Mouse (Mus musculus) CH12.LX (cell line): ENCODE results near the gene Dhx58.

Experiments
- CTCF ChIP-seq, 2 experiments: IDR thresholded peaks in 1 of 2; conservative IDR thresholded peaks in 1 of 2; 2 replicates each; pipeline ENCODE4 v1.5.1; 2011 to 2012; ENCODE audit warnings: low read depth in 2 of 2, low read length in 2 of 2, improper control_type of control experiment in 1 of 2, inconsistent platforms in 1 of 2, mild to moderate bottlenecking in 1 of 2, moderate library complexity in 1 of 2
- E2F4 ChIP-seq: IDR thresholded peaks from 2 replicates; pipeline ENCODE4 v1.6.1; 2011; ENCODE audit warnings: low read depth, low read length, improper control_type of control experiment; ENCODE audit not compliant: insufficient replicate concordance
- EP300 ChIP-seq: IDR thresholded peaks from 2 replicates; pipeline ENCODE4 v1.6.1; 2011; ENCODE audit warnings: low read length, improper control_type of control experiment
- HCFC1 ChIP-seq: IDR thresholded peaks from 2 replicates; pipeline ENCODE4 v1.6.1; 2012; ENCODE audit warnings: low read depth, mild to moderate bottlenecking, inconsistent platforms, low read length, improper control_type of control experiment
- KAT2A ChIP-seq: IDR thresholded peaks from 2 replicates; pipeline ENCODE4 v1.6.1; 2012; ENCODE audit warnings: low read length, improper control_type of control experiment, inconsistent platforms; ENCODE audit not compliant: insufficient replicate concordance
- MYC ChIP-seq: IDR thresholded peaks from 2 replicates; pipeline ENCODE4 v1.6.1; 2011; ENCODE audit warnings: low read depth, mild to moderate bottlenecking, improper control_type of control experiment, low read length
- NELFE ChIP-seq: IDR thresholded peaks from 2 replicates; pipeline ENCODE4 v1.6.1; 2011; ENCODE audit warnings: low read depth, low read length, improper control_type of control experiment
- POLR2A ChIP-seq: IDR thresholded peaks from 2 replicates; pipeline ENCODE4 v1.6.1; 2011; ENCODE audit warnings: low read depth, mild to moderate bottlenecking, improper control_type of control experiment, low read length
- POLR2AphosphoS2 ChIP-seq: IDR thresholded peaks from 2 replicates; pipeline ENCODE4 v1.6.1; 2011; ENCODE audit warnings: low read depth, low read length, improper control_type of control experiment

DNA sequence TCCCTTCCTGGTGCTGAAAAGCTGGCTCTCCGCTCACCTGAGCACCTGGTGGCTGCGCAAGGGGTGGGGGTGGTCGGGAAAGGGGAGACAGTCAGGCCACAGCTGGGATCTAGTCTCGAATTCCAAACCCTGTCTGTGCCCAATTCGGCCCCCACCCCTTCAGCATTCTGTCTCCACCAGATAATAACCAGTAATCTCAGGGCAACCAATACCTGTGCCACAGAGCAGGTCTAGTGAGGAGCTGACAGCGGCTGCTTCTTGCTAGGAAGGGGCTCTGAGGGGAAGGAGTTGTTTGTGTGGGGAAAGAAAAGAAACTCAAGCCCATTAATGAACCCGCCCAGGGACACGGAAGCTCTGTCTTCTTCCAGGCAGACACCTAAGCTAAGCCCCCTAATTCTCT is 52.9 kb downstream of the Dhx58 start:
- TF ChIP-seq POLR2A (no peak), NELFE (no peak), CTCF (conservative IDR thresholded peaks at IDR 0.05 in 1 of 2, IDR thresholded peaks at IDR 0.05 in 1 of 2; ENCODE audit: low read depth in 2 of 2, low read length in 2 of 2) (no peak), E2F4 (no peak), MYC (no peak), POLR2AphosphoS2 (no peak), KAT2A (no peak), HCFC1 (no peak), EP300 (no peak)
